Mouse (Mus musculus) left cerebral cortex, postnatal 4 days (tissue): ENCODE results near the gene Otogl. TPM values are rescaled to one million over a fixed set of nuclear protein-coding genes. Genes with fewer than 3 reads are reported as not detected.

Experiments used
- DNase-seq: peaks from one replicate; pipeline ENCODE4 v3.0.0-alpha.2; 2022
- intact Hi-C: fragments of 180-260 bp; cut with DNase I; formaldehyde crosslinking; loops from one replicate; pipeline ENCODE4 v1.15.1; 2025
- total RNA-seq, 2 experiments: library from RNA; stranded (reverse); gene quantifications; 2 replicates each; pipeline ENCODE4 v1.2.3; 2021

Otogl gene
- total RNA-seq, 2 experiments from 2014 or later: 0.44 to 0.72 TPM

GRCm38 (mm10) chr10:107734327-107734726 is 177.6 kb downstream of the Otogl start:
- DNase-seq: no peak
- intact Hi-C loops: no loop called here

- intact Hi-C loops: no loop called here
Observed at GRCm38 (mm10) chr10:107725631-107726030, 186.3 kb downstream of the Otogl start.

GRCm38 (mm10) chr10:107719806-107720205 is 192.1 kb downstream of the Otogl start, which contains the start of gene Ptprq:
TSS of gene Ptprq (minus strand) at chr10:107720051.
- no peak for DNase-seq
- intact Hi-C loops: no loop called here

More at GRCm38 (mm10) chr10:107725631-107726030, 186.3 kb downstream of the Otogl start:
- DNase-seq: no peak

Other genes starting within 250 kb of the Otogl start
- under 1 TPM; 0.22 to 0.26 TPM for gene Ptprq, start 192.1 kb downstream of the Otogl start, total RNA-seq